Mouse (Mus musculus) intestine, embryonic 14.5 days (tissue): ENCODE results near the gene Rbmx2. TPM values are rescaled to one million over a fixed set of nuclear protein-coding genes. Genes with fewer than 3 reads are reported as not detected.

Source experiments
- ATAC-seq: fragments of 200-750 bp; cut with Nextera tagmentation; replicated peaks from 2 replicates; pipeline ENCODE4 v1.8.0; 2017; ENCODE audit warnings: low read depth, moderate number of reproducible peaks, moderate TSS enrichment, moderate library complexity; ENCODE audit not compliant: low FRiP score, low TSS enrichment
- DNase-seq: peaks from one replicate; pipeline ENCODE4 v3.0.0-alpha.2; 2018; ENCODE audit warnings: low spot score
- H3K27ac ChIP-seq: fragments of 300-500 bp; sonication (generic); 2 replicates; pipeline ENCODE4 v1.5.1; 2014; ENCODE audit warnings: low read depth, mild to moderate bottlenecking, control low read depth
- H3K27me3 ChIP-seq: fragments of 300-500 bp; sonication (generic); replicated peaks from 2 replicates; pipeline ENCODE4 v1.6.1; 2014; ENCODE audit warnings: low read length, control low read depth; ENCODE audit not compliant: control insufficient read depth, insufficient read depth
- H3K36me3 ChIP-seq: fragments of 300-500 bp; sonication (generic); 2 replicates; pipeline ENCODE4 v1.6.1; 2014; ENCODE audit warnings: low read length, control low read depth; ENCODE audit not compliant: control insufficient read depth, insufficient read depth
- H3K4me1 ChIP-seq: fragments of 300-500 bp; sonication (generic); replicated peaks from 2 replicates; pipeline ENCODE4 v1.6.1; 2014; ENCODE audit warnings: low read length, control low read depth, mixed read lengths; ENCODE audit not compliant: control insufficient read depth, insufficient read depth
- H3K4me2 ChIP-seq: fragments of 300-500 bp; sonication (generic); 2 replicates; pipeline ENCODE4 v1.6.1; 2014; ENCODE audit warnings: low read length
- H3K4me3 ChIP-seq: fragments of 300-500 bp; sonication (generic); 2 replicates; pipeline ENCODE4 v1.5.1; 2014; ENCODE audit warnings: low read depth, low read length, control low read depth, mixed read lengths
- H3K9ac ChIP-seq: fragments of 300-500 bp; sonication (generic); 2 replicates; pipeline ENCODE4 v1.6.1; 2014; ENCODE audit warnings: mild to moderate bottlenecking, low read length
- H3K9me3 ChIP-seq: fragments of 300-500 bp; sonication (generic); 2 replicates; pipeline ENCODE4 v1.6.1; 2016; ENCODE audit warnings: low read length, control low read depth; ENCODE audit not compliant: control insufficient read depth
- WGBS: fragments of 180-500 bp; shearing (Covaris S2); extraction: QIAGEN DNeasy Blood & Tissue Kit; methylation state at CpG from one replicate; pipeline ENCODE4 v1.1.7; 2014; 5-methylcytosine and 5-hydroxymethylcytosine counted together
- polyA plus RNA-seq: library from polyadenylated mRNA; unstranded; fragments of >200 nt; fragmentation: Nextera tagmentation; extraction: Ambion mirVana; gene quantifications from 2 replicates; pipeline ENCODE4 v1.2.1, GENCODE M21; 2014

Gene Rbmx2
- polyA plus RNA-seq: 21.9 and 22.6 TPM in 2 replicates

GRCm38 (mm10) chrX:48694864-48695371 is at the start of gene Rbmx2:
Gene Rbmx2 (plus strand): TSS chrX:48695004.
- H3K27ac ChIP-seq: no peak within 1 kb of the TSS
- WGBS: 9% methylated on average over 41 of the region's 42 CpGs
- no peaks in the 10 kb centered on the region for H3K4me1 ChIP-seq

GRCm38 (mm10) chrX:48666807-48667206 is 28.0 kb upstream of the Rbmx2 start:
- no peak overlapping the region for H3K4me3 ChIP-seq

More at GRCm38 (mm10) chrX:48694864-48695371, at the start of gene Rbmx2:
- peak; percentile 97 for ATAC-seq
- Histone ChIP-seq H3K9me3 (no peaks in the 10 kb centered on the region), H3K27me3 (no peaks in the 10 kb centered on the region), H3K36me3 (no peaks in the 10 kb centered on the region), H3K4me3 (peak within 1 kb of the TSS; percentile 48), H3K9ac (peak within 1 kb of the TSS; percentile 50), H3K4me2 (peak within 1 kb of the TSS; percentile 51)
- DNase-seq: peak; percentile 82

DNA sequence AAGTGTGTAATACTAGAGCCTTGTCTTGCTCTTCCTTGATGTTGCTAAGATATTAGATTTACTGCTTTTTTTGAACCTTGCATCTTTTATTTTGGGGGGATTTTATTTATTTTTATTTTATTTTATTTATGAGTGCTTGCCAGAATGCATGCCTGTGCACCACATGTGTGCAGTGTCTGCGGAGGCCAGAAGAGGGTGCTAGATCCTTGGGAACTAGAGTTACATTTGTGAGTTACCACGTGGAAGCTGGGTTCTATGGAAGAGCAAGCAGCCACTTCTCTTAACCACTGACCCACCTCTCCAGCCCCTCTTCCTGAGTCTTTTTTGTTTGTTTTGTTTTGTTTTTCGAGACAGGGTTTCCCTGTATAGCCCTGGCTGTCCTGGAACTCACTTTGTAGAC is 25.2 kb upstream of the Rbmx2 start:
- no peak overlapping the region for H3K4me3 ChIP-seq
- no peak overlapping the region for H3K9ac ChIP-seq
- H3K4me1 ChIP-seq: no peaks in the 10 kb centered on the region
- H3K36me3 ChIP-seq: no peaks in the 10 kb centered on the region
- H3K27me3 ChIP-seq: no peaks in the 10 kb centered on the region
- DNase-seq (no peak), ATAC-seq (no peak)
- no peaks in the 10 kb centered on the region for H3K9me3 ChIP-seq
- H3K4me2 ChIP-seq: no peak overlapping the region
- H3K27ac ChIP-seq: no peak overlapping the region
- WGBS: 64% methylated on average over 3 of the region's 3 CpGs

More at GRCm38 (mm10) chrX:48666807-48667206, 28.0 kb upstream of the Rbmx2 start:
- Histone ChIP-seq H3K36me3 (no peaks in the 10 kb centered on the region), H3K27ac (no peak overlapping the region), H3K27me3 (no peaks in the 10 kb centered on the region), H3K9ac (no peak overlapping the region), H3K4me2 (no peak overlapping the region), H3K9me3 (no peaks in the 10 kb centered on the region), H3K4me1 (no peaks in the 10 kb centered on the region)
- ATAC-seq: no peak
- no peak for DNase-seq
- WGBS: 31% methylated on average over 6 of the region's 6 CpGs

GRCm38 (mm10) chrX:48671714-48672113 is 23.1 kb upstream of the Rbmx2 start:
- Histone ChIP-seq H3K36me3 (no peaks in the 10 kb centered on the region), H3K27ac (no peak overlapping the region), H3K9me3 (no peaks in the 10 kb centered on the region), H3K27me3 (no peaks in the 10 kb centered on the region), H3K4me1 (no peaks in the 10 kb centered on the region), H3K4me3 (no peak overlapping the region), H3K9ac (no peak overlapping the region), H3K4me2 (no peak overlapping the region)
- 57% methylated on average over 3 of the region's 3 CpGs for WGBS
- DNase-seq (no peak), ATAC-seq (no peak)

GRCm38 (mm10) chrX:48674171-48674570 is 20.6 kb upstream of the Rbmx2 start, which contains the start of gene Gpr119:
Gene Gpr119 (minus strand): TSS chrX:48674478.
- Histone ChIP-seq H3K27ac (no peak within 1 kb of the TSS), H3K9me3 (no peaks in the 10 kb centered on the region), H3K36me3 (no peaks in the 10 kb centered on the region), H3K27me3 (no peaks in the 10 kb centered on the region), H3K4me1 (no peaks in the 10 kb centered on the region), H3K9ac (no peak within 1 kb of the TSS), H3K4me2 (no peak within 1 kb of the TSS), H3K4me3 (no peak within 1 kb of the TSS)
- DNase-seq: no peak
- 61% methylated on average over 4 of the region's 4 CpGs for WGBS
- ATAC-seq: no peak

- Histone ChIP-seq H3K27me3 (no peaks in the 10 kb centered on the region), H3K9ac (no peak overlapping the region), H3K36me3 (no peaks in the 10 kb centered on the region), H3K4me1 (no peaks in the 10 kb centered on the region), H3K27ac (no peak overlapping the region), H3K9me3 (no peaks in the 10 kb centered on the region), H3K4me3 (no peak overlapping the region), H3K4me2 (no peak overlapping the region)
- DNase-seq (no peak), ATAC-seq (no peak)
- 17% methylated on average over 3 of the region's 3 CpGs for WGBS
Measured at GRCm38 (mm10) chrX:48683451-48683850, 11.4 kb upstream of the Rbmx2 start.

- Histone ChIP-seq H3K4me1 (no peaks in the 10 kb centered on the region), H3K36me3 (no peaks in the 10 kb centered on the region), H3K4me2 (no peak overlapping the region), H3K9me3 (no peaks in the 10 kb centered on the region), H3K27me3 (no peaks in the 10 kb centered on the region), H3K4me3 (no peak overlapping the region), H3K9ac (no peak overlapping the region), H3K27ac (no peak overlapping the region)
- WGBS: 71% methylated on average over 5 of the region's 5 CpGs
- DNase-seq: no peak
- no peak for ATAC-seq
Measured at GRCm38 (mm10) chrX:48683857-48684256, 10.9 kb upstream of the Rbmx2 start.

DNA sequence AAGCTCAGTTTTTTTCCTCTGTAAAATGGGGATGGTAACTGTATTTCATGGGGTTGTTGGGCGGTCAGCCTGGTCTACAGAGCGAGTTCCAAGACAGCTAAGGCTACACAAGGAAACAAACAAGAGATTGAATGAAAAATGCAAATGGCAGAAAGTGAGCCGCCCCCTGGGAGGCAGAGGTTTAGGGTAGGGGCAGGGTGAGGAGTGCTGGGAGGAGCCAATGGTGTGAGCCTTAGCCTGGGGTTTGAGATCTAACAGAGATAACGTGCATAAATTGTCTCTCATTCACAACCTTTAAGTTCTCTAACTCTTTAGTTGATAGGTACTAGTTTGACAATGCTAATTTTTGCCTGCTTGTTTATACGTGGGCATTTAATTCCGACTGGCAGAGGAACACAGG is 344 bp upstream of the Rbmx2 start:
- Histone ChIP-seq H3K9me3 (no peaks in the 10 kb centered on the region), H3K27me3 (no peaks in the 10 kb centered on the region), H3K4me2 (peak overlapping the region; percentile 45), H3K36me3 (no peaks in the 10 kb centered on the region), H3K4me3 (peak overlapping the region; percentile 48), H3K27ac (no peak overlapping the region), H3K4me1 (no peaks in the 10 kb centered on the region), H3K9ac (no peak overlapping the region)
- DNase-seq: no peak
- WGBS: 10% methylated on average over 6 of the region's 6 CpGs
- peak; percentile 80 for ATAC-seq

GRCm38 (mm10) chrX:48709701-48710100 is 14.9 kb downstream of the Rbmx2 start:
- H3K4me2 ChIP-seq: no peak overlapping the region
- H3K4me1 ChIP-seq: no peaks in the 10 kb centered on the region
- peaks cover 10% of the 10 kb centered on the region; the same call in 1 of the 2 replicates for H3K36me3 ChIP-seq
- H3K9me3 ChIP-seq: no peaks in the 10 kb centered on the region
- H3K27me3 ChIP-seq: no peaks in the 10 kb centered on the region
- no peak overlapping the region for H3K27ac ChIP-seq
- no peak for ATAC-seq
- no peak overlapping the region for H3K4me3 ChIP-seq
- no peak for DNase-seq
- no peak overlapping the region for H3K9ac ChIP-seq
- 91% methylated on average over 10 of the region's 10 CpGs for WGBS
